Mouse (Mus musculus): ENCODE results near the gene Phlpp1.

DNA sequence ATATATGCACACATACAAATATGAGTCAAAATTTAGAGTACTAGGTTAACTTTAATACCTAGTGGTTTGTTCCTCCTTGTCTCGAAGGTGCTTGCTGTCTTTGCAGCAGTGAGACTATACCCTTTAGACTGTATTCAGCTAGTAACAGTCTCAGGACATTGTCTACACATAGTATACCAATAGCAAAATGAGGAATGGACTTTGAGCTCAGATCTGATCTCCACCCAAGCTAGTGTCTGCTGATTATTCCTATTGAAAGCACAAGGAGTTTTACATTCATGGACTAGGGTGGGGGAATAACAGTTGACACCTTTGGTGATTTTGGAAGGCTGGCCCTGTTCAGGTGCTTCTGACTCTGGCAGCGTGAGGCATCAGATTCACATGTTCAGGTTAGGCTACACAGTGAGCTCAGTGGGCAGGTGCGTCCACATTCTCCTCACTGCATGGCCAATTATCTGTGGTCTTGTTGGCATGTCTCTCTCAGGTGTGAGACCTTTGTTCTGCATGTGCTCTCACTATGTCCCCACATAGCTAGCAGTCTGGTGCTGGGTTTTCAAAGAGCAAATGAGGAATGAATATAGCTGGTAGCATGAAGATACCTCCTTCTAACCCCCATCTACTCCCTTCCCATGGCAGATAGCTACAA, 138.0 kb downstream of the Phlpp1 start:
- TF ChIP-seq CTCF (IDR thresholded peaks at IDR 0.05; ENCODE audit: low read depth) (no peak), EP300 (IDR thresholded peaks at IDR 0.05; ENCODE audit: low read depth) (no peak)
